Mouse (Mus musculus): ENCODE data around the gene Gm21190. TPM values are rescaled to one million over a fixed set of nuclear protein-coding genes. Genes with fewer than 3 reads are reported as not detected.
"Not testable (repeated sequence)": the region's sequence is repeated elsewhere in the genome, so short reads cannot be mapped to it uniquely, and the experiment has no call there.

Gm21190 gene
- total and polyA plus RNA-seq, 2 experiments from 2014 or later = 0.10 TPM; not detected in 1

- H3K4me3 ChIP-seq (ENCODE audit: low read depth, low read length); H3K4me2 ChIP-seq (ENCODE audit: low read depth, low read length); H3K36me3 ChIP-seq (replicated peaks; ENCODE audit: control insufficient read depth, insufficient read depth, low read length); H3K9me3 ChIP-seq (replicated peaks; ENCODE audit: control insufficient read depth, low read length); DNase-seq (ENCODE audit: low spot score); H3K27ac ChIP-seq (ENCODE audit: low read depth); ATAC-seq (ENCODE audit: insufficient read depth, low read depth); H3K4me1 ChIP-seq (ENCODE audit: control insufficient read depth, insufficient read depth); H3K27me3 ChIP-seq (ENCODE audit: control insufficient read depth, insufficient read depth, low read length); H3K9ac ChIP-seq (replicated peaks; ENCODE audit: low read depth, low read length): not testable (repeated sequence)
- TF ChIP-seq CTCF (IDR thresholded peaks at IDR 0.05; ENCODE audit: low read depth) = peak; percentile 15
- 51% methylated on average over 6 of the region's 6 CpGs for WGBS
Observed at GRCm38 (mm10) chr5:15508460-15509451, 20.3 kb downstream of the Gm21190 start.

GRCm38 (mm10) chr5:15507757-15508459, 21.1 kb downstream of the Gm21190 start:
- WGBS = 54% methylated on average over 6 of the region's 6 CpGs
- H3K27me3 ChIP-seq (ENCODE audit: control insufficient read depth, insufficient read depth, low read length); H3K4me3 ChIP-seq (ENCODE audit: low read depth, low read length); H3K9me3 ChIP-seq (replicated peaks; ENCODE audit: control insufficient read depth, low read length); H3K4me2 ChIP-seq (ENCODE audit: low read depth, low read length); DNase-seq (ENCODE audit: low spot score); H3K9ac ChIP-seq (replicated peaks; ENCODE audit: low read depth, low read length); H3K36me3 ChIP-seq (replicated peaks; ENCODE audit: control insufficient read depth, insufficient read depth, low read length); H3K4me1 ChIP-seq (ENCODE audit: control insufficient read depth, insufficient read depth); H3K27ac ChIP-seq (ENCODE audit: low read depth): not testable (repeated sequence)
- peak; percentile 67 for ATAC-seq (ENCODE audit: insufficient read depth, low read depth)

- Histone ChIP-seq H3K9ac (replicated peaks; ENCODE audit: low read depth, low read length) (no peak overlapping the region), H3K4me1 (ENCODE audit: control insufficient read depth, insufficient read depth) (no peaks in the 10 kb centered on the region), H3K36me3 (replicated peaks; ENCODE audit: control insufficient read depth, insufficient read depth, low read length) (no peaks in the 10 kb centered on the region), H3K9me3 (replicated peaks; ENCODE audit: control insufficient read depth, low read length) (peaks cover 10% of the 10 kb centered on the region; the same call in 1 of the 2 replicates), H3K4me2 (ENCODE audit: low read depth, low read length) (no peak overlapping the region), H3K27me3 (ENCODE audit: control insufficient read depth, insufficient read depth, low read length) (no peaks in the 10 kb centered on the region), H3K27ac (ENCODE audit: low read depth) (no peak overlapping the region), H3K4me3 (ENCODE audit: low read depth, low read length) (no peak overlapping the region)
- WGBS = 63% methylated on average over 3 of the region's 3 CpGs
- TF ChIP-seq CTCF (IDR thresholded peaks at IDR 0.05; ENCODE audit: low read depth) (no peak), EP300 (IDR thresholded peaks at IDR 0.05; ENCODE audit: low read depth) (no peak)
- DNase-seq (ENCODE audit: low spot score) (no peak), ATAC-seq (ENCODE audit: insufficient read depth, low read depth) (no peak)
Observed at GRCm38 (mm10) chr5:15507309-15507619, 21.8 kb downstream of the Gm21190 start.

- H3K4me2 ChIP-seq (ENCODE audit: low read depth, low read length) = peak overlapping the region; percentile 4; the same call in 1 of the 2 replicates
- peak; percentile 10 for DNase-seq (ENCODE audit: low spot score)
- H3K4me1 ChIP-seq (ENCODE audit: control insufficient read depth, insufficient read depth) = no peaks in the 10 kb centered on the region
- peak; percentile 33; the same call in 1 of the 2 replicates for ATAC-seq (ENCODE audit: insufficient read depth, low read depth)
- H3K36me3 ChIP-seq (replicated peaks; ENCODE audit: control insufficient read depth, insufficient read depth, low read length) = no peaks in the 10 kb centered on the region
- no peak overlapping the region for H3K27ac ChIP-seq (ENCODE audit: low read depth)
- TF ChIP-seq CTCF (IDR thresholded peaks at IDR 0.05; ENCODE audit: low read depth) (peak; percentile 78), EP300 (IDR thresholded peaks at IDR 0.05; ENCODE audit: low read depth) (no peak)
- 42% methylated on average over 16 of the region's 16 CpGs for WGBS
- no peak overlapping the region for H3K9ac ChIP-seq (replicated peaks; ENCODE audit: low read depth, low read length)
- 0 out of 2 replicates have a peak, but pooled peaks cover 10% of the 10 kb centered on the region for H3K9me3 ChIP-seq (replicated peaks; ENCODE audit: control insufficient read depth, low read length)
- no peak overlapping the region for H3K4me3 ChIP-seq (ENCODE audit: low read depth, low read length)
- H3K27me3 ChIP-seq (ENCODE audit: control insufficient read depth, insufficient read depth, low read length) = no peaks in the 10 kb centered on the region
Observed at GRCm38 (mm10) chr5:15506575-15507308, 22.3 kb downstream of the Gm21190 start.

- H3K4me1 ChIP-seq (ENCODE audit: control insufficient read depth, insufficient read depth); H3K9ac ChIP-seq (replicated peaks; ENCODE audit: low read depth, low read length); H3K36me3 ChIP-seq (replicated peaks; ENCODE audit: control insufficient read depth, insufficient read depth, low read length); H3K27me3 ChIP-seq (ENCODE audit: control insufficient read depth, insufficient read depth, low read length); H3K4me3 ChIP-seq (ENCODE audit: low read depth, low read length); H3K27ac ChIP-seq (ENCODE audit: low read depth); H3K9me3 ChIP-seq (replicated peaks; ENCODE audit: control insufficient read depth, low read length); H3K4me2 ChIP-seq (ENCODE audit: low read depth, low read length); DNase-seq (ENCODE audit: low spot score): not testable (repeated sequence)
- ATAC-seq (ENCODE audit: insufficient read depth, low read depth) = peak; percentile 68
- WGBS = 23% methylated on average over 5 of the region's 5 CpGs
- peak; percentile 43 for TF ChIP-seq CTCF (IDR thresholded peaks at IDR 0.05; ENCODE audit: low read depth)
Observed at GRCm38 (mm10) chr5:15498774-15499400, 30.1 kb downstream of the Gm21190 start.

GRCm38 (mm10) chr5:15498350-15498749, 30.7 kb downstream of the Gm21190 start:
- H3K4me1 ChIP-seq (ENCODE audit: control insufficient read depth, insufficient read depth); DNase-seq (ENCODE audit: low spot score); H3K27me3 ChIP-seq (ENCODE audit: control insufficient read depth, insufficient read depth, low read length); ATAC-seq (ENCODE audit: insufficient read depth, low read depth); H3K9ac ChIP-seq (replicated peaks; ENCODE audit: low read depth, low read length); H3K4me2 ChIP-seq (ENCODE audit: low read depth, low read length); H3K36me3 ChIP-seq (replicated peaks; ENCODE audit: control insufficient read depth, insufficient read depth, low read length); H3K27ac ChIP-seq (ENCODE audit: low read depth); H3K4me3 ChIP-seq (ENCODE audit: low read depth, low read length); H3K9me3 ChIP-seq (replicated peaks; ENCODE audit: control insufficient read depth, low read length): not testable (repeated sequence)
- 61% methylated on average over 3 of the region's 3 CpGs for WGBS

GRCm38 (mm10) chr5:15490934-15491333, 38.1 kb downstream of the Gm21190 start:
- not testable (repeated sequence) for H3K4me3 ChIP-seq (ENCODE audit: low read depth, low read length); H3K27me3 ChIP-seq (ENCODE audit: control insufficient read depth, insufficient read depth, low read length); H3K36me3 ChIP-seq (replicated peaks; ENCODE audit: control insufficient read depth, insufficient read depth, low read length); DNase-seq (ENCODE audit: low spot score); H3K9me3 ChIP-seq (replicated peaks; ENCODE audit: control insufficient read depth, low read length); H3K4me2 ChIP-seq (ENCODE audit: low read depth, low read length); H3K4me1 ChIP-seq (ENCODE audit: control insufficient read depth, insufficient read depth); ATAC-seq (ENCODE audit: insufficient read depth, low read depth); H3K27ac ChIP-seq (ENCODE audit: low read depth); H3K9ac ChIP-seq (replicated peaks; ENCODE audit: low read depth, low read length)
- 50% methylated on average over 2 of the region's 2 CpGs for WGBS
